Mouse (Mus musculus) WW6 (cell line): ENCODE measurements around the gene Foxl2.

ENCODE experiments used
- DNase-seq: peaks from one replicate; pipeline ENCODE4 v3.0.0-alpha.2; 2013; ENCODE audit warnings: low read depth, low spot score

The Foxl2 gene

DNA sequence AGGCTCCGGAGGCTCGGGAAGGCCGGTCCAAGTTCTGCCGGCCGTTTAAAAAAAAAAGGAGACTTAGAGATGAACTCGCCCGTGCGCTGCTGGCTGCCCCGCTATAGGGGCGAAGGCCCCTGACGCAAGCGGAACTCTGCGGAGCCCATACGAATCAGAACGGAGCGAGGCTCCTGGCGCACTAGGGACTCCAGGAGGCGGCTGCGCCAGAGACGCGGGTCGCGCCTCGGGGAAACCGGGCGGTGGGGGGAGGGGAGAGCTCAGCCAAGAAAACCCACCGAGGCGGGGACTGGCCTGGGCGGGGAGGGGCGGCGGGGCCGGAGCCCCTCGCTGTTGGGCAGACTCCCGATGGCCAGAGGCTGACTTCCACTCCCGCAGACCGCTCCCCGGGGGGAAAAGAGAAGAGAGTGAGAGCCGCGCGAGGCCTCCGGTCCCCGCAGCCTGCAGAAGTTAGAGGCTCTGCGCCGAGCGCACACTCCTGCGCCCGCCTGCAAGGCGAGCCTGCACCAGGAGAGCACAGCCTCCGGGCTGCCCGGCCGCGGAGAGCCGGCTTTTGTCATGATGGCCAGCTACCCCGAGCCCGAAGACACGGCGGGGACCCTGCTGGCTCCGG lies at the start of gene Foxl2:
Foxl2 (plus strand) TSS at position 186 of the 613 bp plus-strand sequence.
- no peak for DNase-seq

DNA sequence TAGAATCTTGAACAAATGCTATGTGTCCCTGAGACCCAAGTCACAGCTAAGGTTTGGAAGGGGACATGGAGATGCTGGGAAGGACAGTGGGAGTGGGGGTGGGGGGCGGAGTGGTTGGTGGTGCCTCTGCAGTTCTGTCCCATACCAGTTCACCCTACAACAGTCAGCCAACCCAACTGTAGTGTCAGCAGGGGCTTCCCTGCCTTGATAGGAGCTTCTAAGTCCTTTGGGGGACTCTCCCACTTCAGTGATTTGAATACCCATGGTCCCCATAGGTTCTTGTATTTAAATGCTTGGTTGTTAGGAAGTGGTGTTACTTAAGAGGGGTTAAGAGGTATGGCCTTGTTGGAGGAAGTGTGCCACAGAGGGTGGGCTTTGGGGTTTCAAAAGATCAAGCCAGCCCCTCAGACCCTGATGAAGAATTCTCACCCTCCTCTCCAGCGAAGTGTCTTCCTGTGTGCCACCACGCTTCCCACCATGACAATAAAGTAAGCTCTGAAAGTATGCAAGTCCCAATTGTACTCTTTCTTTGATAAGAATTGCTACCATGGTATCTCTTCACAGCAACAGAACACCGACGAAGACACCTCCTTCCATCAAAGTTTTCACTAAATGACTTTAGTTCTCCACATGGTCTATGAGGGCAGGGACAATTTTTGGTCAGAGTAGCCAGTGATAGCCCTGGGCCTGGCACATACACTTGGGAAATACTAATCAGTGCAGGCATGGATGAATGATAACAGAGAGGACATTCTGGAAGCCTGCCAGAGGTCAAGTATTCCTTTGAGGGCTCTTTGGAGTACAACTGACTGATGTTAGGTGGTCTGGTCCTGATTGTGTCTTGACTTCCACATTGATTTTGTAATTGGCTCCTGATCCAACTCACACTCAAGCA lies 34.2 kb upstream of the Foxl2 start:
- no peak for DNase-seq

DNA sequence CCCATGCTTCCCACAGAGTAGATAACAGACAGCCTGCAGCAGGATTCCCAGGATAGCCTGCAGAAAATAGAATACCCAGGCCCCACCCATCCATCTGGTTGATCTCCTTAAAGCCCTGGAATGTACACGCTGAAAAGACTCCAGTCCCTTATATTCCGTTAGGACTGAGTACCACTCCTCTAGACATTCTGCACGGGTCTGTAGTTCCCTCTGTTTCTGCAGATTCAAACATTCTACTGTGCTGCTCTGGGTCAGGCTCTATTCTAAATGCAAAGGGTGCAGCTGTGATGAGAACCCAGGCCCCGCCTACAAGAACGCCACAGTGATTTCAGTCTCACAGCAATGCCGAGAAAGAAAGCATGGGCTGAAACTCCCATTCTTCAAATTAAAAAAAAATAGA lies 32.0 kb upstream of the Foxl2 start:
- no peak for DNase-seq

GRCm38 (mm10) chr9:98924183-98924582 lies 30.9 kb upstream of the Foxl2 start:
- DNase-seq = no peak

DNA sequence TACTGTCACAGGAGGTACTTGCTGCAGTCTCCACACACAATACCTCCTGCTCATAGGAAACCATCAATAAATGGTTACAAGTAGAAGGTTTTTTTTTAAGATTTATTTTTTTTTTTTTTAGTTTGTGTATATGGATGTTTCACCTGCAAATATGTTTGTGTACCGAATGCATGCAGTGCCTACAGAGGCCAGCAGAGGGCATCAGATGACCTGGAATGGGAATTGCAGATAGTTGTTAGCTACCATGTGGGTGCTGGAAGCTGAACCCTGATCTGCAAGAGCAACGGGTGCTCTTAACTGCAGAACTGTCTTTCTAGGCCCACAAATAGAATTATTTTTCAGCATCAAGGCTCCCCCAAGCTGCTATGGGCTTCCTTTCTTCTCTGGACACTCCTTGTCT lies 25.6 kb upstream of the Foxl2 start:
- no peak for DNase-seq

GRCm38 (mm10) chr9:98932931-98933330 lies 22.2 kb upstream of the Foxl2 start:
- no peak for DNase-seq

- DNase-seq = no peak
Measured at GRCm38 (mm10) chr9:98935190-98935909, 19.7 kb upstream of the Foxl2 start.

- no peak for DNase-seq
Measured at GRCm38 (mm10) chr9:98939290-98939689, 15.8 kb upstream of the Foxl2 start.

DNA sequence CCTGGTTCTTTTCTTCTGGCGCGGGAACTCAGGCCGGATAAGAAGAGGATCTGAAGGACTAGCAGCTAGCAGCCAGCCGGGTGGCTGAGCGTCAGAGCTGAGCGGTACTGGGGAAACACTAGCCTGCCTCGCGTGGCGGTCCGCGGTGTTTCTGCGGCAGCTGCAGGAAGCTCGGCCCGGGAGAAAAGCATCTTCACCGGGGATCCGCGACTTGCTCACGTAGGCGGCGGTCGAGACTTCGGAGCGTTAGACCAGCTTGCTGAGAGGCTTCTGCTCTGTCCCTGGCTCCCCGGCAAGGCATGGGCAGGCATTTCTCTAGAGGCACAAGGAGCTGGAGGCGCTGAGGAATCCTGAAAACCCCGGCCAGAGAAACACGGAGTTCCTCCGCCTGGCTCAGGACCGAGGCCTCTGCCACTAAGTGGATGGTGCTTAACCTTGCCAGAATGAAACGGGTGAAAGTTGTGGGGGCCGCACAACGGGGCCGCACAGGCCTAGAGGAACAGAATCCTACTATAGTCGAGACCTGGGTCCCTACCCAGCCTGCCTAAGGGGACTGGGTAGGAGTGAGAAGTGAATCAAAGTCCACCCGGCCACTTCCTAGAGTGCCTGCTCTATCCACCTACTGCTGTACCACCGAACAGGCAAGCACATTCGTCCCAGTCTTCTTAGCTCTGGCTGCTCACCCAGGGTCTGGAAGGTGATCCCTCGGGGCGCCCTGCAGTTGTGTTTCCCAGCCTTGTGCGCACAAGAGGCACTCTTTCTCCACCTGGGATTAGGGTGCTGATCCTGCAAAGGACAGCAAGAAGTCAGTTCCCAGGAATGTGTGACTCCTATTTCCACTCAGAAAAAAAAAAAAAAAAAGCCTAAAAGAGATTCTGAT lies 2.7 kb upstream of the Foxl2 start:
- DNase-seq = no peak

- no peak for DNase-seq
Measured at GRCm38 (mm10) chr9:98953291-98953690, 1.8 kb upstream of the Foxl2 start.

DNA sequence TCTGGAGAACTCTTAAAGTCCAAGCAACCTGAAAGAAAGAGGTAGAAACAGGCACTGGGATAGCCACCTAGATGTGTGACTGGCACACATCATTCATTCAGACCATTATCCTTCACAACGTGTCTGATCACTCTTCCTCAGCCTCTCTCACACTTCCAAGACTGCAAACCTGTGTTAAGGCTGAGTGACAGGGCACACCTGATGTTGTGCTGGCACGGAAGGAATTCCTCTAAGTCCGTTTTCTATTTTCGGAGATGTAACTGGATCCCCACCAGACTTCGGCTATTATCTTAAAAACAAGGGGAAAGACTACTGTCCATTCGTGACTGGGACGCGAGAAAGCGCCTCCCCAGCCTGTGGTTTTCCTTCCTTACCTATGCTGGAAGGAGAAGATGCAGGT lies 1.3 kb upstream of the Foxl2 start:
- DNase-seq = no peak

DNA sequence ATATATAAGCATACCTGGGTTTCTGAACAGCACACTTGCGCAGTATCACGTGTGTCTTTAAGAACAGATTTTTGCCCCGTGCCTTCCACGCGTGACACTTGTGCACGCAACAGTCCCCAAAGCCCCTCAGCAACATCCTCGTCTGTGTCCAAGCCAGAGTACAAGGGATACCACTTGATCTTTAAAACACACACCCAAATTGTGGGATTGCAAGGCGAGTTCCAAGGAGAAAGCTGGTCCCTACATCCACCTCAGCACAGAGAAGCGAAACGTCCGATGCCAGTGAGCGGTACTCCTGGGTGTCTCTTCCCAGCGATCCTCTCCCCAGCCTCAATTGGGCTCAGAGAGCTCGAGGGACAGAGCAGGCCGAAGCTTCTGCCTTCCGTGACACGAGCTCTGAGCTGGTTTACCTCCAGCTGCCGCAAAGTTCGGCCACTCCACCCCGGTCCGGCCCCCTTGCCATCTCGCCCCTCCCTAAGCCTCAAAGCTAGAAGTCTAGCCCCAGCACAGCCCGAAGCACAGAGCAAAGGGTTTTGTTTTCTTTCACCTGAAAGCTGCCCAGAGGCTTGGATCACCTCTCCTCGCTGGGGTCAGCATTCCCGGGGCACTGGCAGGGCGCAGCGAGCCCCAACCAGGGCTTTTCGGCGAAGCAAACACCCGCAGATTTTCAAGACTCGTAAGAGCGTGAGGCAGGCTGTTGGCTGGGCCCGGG lies 541 bp upstream of the Foxl2 start:
- DNase-seq = no peak

- DNase-seq = no peak
Measured at GRCm38 (mm10) chr9:98955716-98956224, 682 bp downstream of the Foxl2 start.

- DNase-seq = no peak
Measured at GRCm38 (mm10) chr9:98956591-98957381, 1.7 kb downstream of the Foxl2 start.

GRCm38 (mm10) chr9:98957751-98958351 lies 2.8 kb downstream of the Foxl2 start:
- DNase-seq = no peak

DNA sequence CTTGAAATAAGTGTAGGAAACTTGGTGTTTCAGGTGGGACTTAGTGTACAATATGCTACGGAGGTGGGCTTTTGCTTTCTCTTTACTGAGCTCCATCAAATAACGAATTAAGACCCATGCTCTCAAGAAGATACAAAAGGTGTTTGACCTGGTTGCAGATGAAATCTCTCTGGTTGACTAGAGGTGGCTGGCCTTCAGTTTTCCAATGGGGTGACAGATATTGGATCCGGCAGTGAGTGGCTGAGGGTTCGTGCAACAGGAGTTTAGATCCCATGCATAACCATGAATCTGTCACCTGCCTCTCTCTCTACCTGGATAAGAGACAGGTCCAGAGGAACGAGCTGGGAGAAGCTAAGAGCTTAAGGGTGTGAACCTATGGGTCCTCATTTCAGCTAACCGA lies 3.5 kb downstream of the Foxl2 start:
- no peak for DNase-seq

- DNase-seq = no peak
Measured at GRCm38 (mm10) chr9:98959851-98960250, 4.8 kb downstream of the Foxl2 start.

GRCm38 (mm10) chr9:98960348-98960747 lies 5.3 kb downstream of the Foxl2 start:
- DNase-seq = no peak
